Mouse (Mus musculus): Measurements from ENCODE around the gene Fam184b.
"Not testable (repeated sequence)": the region's sequence is repeated elsewhere in the genome, so short reads cannot be mapped to it uniquely, and the experiment has no call there.

Fam184b gene

GRCm38 (mm10) chr5:45638806-45639714 lies at the start of gene Fam184b:
TSS of gene Fam184b (minus strand) at chr5:45639614.
- DNase-seq, result peak; percentile 72

- no peak for DNase-seq
Observed at GRCm38 (mm10) chr5:45689152-45689551, 49.7 kb upstream of the Fam184b start.

GRCm38 (mm10) chr5:45686223-45686622 lies 46.8 kb upstream of the Fam184b start:
- no peak for DNase-seq

GRCm38 (mm10) chr5:45685243-45685642 lies 45.8 kb upstream of the Fam184b start:
- no peak for DNase-seq

- no peak for DNase-seq
Observed at GRCm38 (mm10) chr5:45683388-45683787, 44.0 kb upstream of the Fam184b start.

- DNase-seq, result no peak
Observed at GRCm38 (mm10) chr5:45679955-45680354, 40.5 kb upstream of the Fam184b start.

GRCm38 (mm10) chr5:45677639-45678038 lies 38.2 kb upstream of the Fam184b start:
- no peak for DNase-seq

- no peak for DNase-seq
Observed at GRCm38 (mm10) chr5:45675032-45675431, 35.6 kb upstream of the Fam184b start.

- no peak for DNase-seq
Observed at GRCm38 (mm10) chr5:45670894-45671494, 31.6 kb upstream of the Fam184b start.

GRCm38 (mm10) chr5:45670280-45670670 lies 30.9 kb upstream of the Fam184b start:
- no peak for DNase-seq

- DNase-seq, result peak; percentile 98
Observed at GRCm38 (mm10) chr5:45669598-45670279, 30.3 kb upstream of the Fam184b start, which contains the start of gene Ncapg. TSS of gene Ncapg (plus strand) at chr5:45669919.

- no peak for DNase-seq
Observed at GRCm38 (mm10) chr5:45669234-45669597, 29.8 kb upstream of the Fam184b start.

GRCm38 (mm10) chr5:45668831-45669230 lies 29.4 kb upstream of the Fam184b start:
- no peak for DNase-seq

- no peak for DNase-seq
Observed at GRCm38 (mm10) chr5:45668324-45668723, 28.9 kb upstream of the Fam184b start.

GRCm38 (mm10) chr5:45658406-45658805 lies 19.0 kb upstream of the Fam184b start:
- DNase-seq, result not testable (repeated sequence)

GRCm38 (mm10) chr5:45651026-45651703 lies 11.8 kb upstream of the Fam184b start:
- DNase-seq, result no peak

- DNase-seq, result no peak
Observed at GRCm38 (mm10) chr5:45639715-45640092, 290 bp upstream of the Fam184b start.

- DNase-seq, result no peak
Observed at GRCm38 (mm10) chr5:45638378-45638777, 1.0 kb downstream of the Fam184b start.

GRCm38 (mm10) chr5:45629470-45629869 lies 9.9 kb downstream of the Fam184b start:
- DNase-seq, result no peak

- DNase-seq, result peak; percentile 66
Observed at GRCm38 (mm10) chr5:45627771-45628170, 11.6 kb downstream of the Fam184b start.

GRCm38 (mm10) chr5:45621511-45621910 lies 17.9 kb downstream of the Fam184b start:
- DNase-seq, result no peak

GRCm38 (mm10) chr5:45599056-45599455 lies 40.4 kb downstream of the Fam184b start:
- DNase-seq, result no peak
